Mouse (Mus musculus) NIH3T3 (cell line): ENCODE results near the gene Kank1.

Source experiments
- DNase-seq: peaks from one replicate; pipeline ENCODE4 v3.0.0-alpha.2; 2012; ENCODE audit warnings: low read depth

The Kank1 gene

GRCm38 (mm10) chr19:25311626-25312025 is 74.9 kb downstream of the Kank1 start:
- DNase-seq, result no peak

GRCm38 (mm10) chr19:25315458-25315889 is 78.7 kb downstream of the Kank1 start:
- DNase-seq, result no peak

DNA sequence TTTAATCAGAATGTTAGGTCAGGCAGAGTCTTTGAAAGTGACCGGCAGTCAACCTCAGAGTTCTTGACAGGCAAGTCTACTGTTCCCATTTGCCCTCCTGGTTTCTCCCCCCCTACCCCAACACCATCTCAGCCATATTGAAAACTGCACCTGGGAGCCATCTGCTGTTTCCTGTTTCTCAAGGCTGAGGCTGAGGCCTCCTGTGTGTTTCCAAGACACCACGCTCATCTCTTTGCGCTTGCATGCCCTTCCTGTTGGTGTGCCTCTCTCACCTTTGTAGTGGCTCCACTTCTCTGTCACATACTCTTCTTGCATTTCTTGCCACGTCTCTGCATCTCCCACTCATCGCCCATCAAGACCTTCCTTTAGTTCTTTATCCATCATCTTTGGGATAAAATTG is 79.2 kb downstream of the Kank1 start:
- no peak for DNase-seq

GRCm38 (mm10) chr19:25324265-25324664 is 87.5 kb downstream of the Kank1 start:
- no peak for DNase-seq

DNA sequence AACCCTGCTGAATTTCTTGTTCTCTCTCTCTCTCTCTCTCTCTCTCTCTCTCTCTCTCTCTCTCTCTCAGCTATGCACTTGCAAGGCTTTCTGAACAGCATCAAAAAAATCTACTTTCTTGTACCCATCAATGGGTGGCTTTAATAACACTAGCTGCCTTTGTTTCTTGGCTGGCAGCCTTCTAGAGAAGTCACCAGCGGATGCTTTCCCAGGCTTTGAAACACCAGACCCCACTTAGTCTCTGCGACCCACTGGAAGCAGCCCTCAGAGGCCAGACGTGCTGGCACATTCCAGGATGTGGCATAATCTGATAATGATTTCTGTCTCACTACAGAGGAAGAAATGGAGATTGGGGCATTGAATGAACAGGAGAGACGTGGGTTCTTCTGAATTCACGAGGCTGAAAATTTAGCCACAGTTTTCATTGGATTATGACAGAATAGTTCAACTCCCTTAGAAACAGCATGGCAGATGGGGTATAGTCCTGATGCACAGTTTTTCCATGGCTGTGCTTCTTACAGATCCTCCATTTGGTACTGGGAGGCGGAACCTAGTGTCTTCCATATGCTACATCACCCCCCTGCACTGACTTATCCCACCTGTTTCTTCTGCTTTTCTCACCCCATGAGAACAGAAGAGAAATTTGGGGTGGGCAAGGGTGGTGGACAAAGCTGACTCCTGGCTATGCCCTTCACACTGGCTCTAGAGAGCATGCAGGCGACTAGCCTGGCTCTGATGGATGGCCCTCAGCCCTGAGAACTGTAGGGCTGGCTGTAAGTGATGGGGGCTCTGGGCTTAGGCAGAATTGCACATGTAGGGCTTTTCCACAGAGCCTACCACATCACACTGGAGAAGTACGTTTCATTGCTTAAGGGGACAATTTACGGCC is 88.6 kb downstream of the Kank1 start:
- DNase-seq, result no peak

DNA sequence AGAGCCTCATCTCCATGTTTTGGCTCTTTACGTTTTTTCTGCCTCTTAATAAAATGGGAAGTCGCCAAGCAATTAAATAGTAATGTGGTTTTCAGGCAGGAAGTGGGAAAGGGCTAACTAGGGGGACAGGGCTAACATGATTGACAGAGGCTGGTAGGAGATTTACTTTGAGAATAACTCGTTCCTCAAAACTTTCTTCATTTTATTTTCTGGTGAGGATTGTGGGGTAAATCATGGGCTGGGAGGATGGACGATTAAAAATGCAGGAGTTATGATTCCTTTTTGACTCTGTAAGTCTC is 89.2 kb downstream of the Kank1 start:
- DNase-seq, result no peak

- DNase-seq, result no peak
These were observed 90.9 kb downstream of the Kank1 start for GRCm38 (mm10) chr19:25327633-25328032.

GRCm38 (mm10) chr19:25334360-25334759 is 97.6 kb downstream of the Kank1 start:
- DNase-seq, result peak; percentile 89

- DNase-seq, result no peak
These were observed 100.0 kb downstream of the Kank1 start for GRCm38 (mm10) chr19:25336731-25337130.

- DNase-seq, result peak; percentile 88
These were observed 104.2 kb downstream of the Kank1 start for GRCm38 (mm10) chr19:25340630-25341620.

DNA sequence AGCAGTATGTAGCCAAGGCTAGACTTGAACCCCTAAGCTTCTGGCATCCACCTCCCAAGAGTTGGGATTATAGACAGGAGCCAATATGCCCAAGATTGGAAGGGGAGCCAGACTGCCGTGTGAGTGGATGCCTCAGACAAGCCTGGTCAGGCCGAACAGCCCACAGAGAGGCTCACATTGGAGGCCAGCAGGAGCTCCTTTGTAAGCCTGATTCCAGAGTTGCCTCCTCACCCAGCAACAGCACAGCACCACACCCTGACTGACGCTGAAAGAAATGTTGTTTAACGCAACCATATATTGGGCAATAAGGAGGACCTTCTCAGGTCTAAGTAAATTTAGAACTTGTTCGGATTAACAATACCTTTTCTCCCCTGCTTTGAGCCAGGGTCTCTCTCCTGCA is 105.3 kb downstream of the Kank1 start:
- no peak for DNase-seq

DNA sequence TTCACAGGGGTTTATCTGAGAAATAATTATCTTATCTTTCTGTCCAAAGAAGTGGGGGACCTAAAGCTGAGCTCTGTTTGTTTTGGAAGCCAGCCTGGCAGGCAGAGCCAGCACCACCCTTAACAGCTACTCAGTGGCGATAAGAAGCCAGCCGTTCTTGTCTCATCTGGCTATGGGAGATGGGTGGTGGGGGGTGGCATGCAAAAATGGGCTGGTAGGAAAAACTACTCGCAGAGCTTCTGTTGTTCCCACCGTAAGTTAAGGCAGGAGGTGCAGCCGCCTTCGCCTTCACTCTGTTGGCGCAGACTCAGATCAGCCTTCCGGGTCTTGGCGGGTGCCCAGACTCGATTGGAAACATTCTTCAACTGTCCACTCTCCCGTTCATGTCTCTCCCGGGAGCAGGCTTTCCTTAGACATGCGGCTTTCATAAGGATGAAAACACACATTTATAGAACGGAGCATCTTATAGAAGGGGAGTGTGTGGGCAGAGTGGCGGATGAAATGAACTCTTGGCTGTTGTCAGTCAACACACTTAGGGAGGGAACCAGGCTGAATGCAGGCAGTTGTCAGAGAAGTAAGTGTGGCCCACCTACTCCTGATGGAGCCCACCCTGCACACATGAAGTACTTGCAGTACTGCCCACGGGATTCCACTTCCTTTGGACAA is 107.0 kb downstream of the Kank1 start:
- DNase-seq, result peak; percentile 34

DNA sequence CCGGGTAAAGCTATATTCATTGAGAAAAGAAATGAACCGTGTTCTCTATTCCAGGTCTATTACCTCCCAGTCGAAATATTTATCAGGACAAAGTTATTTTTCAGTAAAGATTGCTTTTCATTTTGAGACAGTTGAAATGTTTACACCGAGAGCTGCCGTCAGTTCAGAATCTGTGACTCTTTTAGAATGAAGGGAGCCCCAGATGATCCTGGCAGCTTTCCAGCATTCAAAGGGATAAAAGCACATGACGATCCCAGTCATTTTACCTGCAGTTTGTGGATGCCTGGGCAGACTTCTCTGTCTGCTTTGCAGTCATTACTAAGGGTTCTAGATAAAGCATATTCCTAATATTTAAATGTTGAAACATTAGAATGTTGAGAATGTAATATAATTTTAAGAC is 107.6 kb downstream of the Kank1 start:
- DNase-seq, result peak; percentile 15

- DNase-seq, result no peak
These were observed 109.2 kb downstream of the Kank1 start for GRCm38 (mm10) chr19:25345972-25346371.

GRCm38 (mm10) chr19:25347515-25347914 is 110.7 kb downstream of the Kank1 start:
- peak; percentile 31 for DNase-seq

GRCm38 (mm10) chr19:25351257-25351955 is 114.6 kb downstream of the Kank1 start:
- no peak for DNase-seq

- DNase-seq, result no peak
These were observed 120.3 kb downstream of the Kank1 start for GRCm38 (mm10) chr19:25357094-25357493.

DNA sequence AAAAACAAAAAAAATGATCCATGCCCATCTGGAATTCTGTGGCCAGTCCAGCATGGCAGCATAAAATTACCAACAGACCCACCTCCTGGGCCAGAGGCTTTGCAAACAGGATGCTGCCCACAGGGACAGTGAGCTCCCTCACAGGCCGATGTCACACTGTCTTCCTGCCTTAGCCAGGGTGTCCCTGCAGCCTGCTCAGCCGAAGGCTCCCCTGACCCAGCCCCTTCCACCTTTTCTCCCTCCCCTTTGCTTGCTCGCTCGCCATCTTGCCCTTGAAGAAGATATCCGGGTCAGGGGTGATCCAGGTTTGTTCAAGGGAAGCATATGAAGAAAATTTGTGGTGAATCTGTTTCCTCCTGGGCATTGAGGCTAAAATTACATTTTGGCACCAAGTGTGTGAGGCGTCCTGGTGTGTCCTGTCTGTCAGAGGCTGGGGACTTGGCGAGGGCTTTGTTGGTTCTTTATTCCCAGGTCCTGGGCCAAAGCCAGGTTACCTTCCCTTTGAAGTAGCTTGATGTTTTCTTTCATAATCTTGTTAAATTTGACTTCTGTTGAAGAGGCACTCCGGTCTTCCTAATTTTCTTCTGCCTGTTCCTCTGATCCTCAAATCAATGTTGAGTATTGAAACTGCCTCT is 121.8 kb downstream of the Kank1 start:
- DNase-seq, result no peak

- DNase-seq, result no peak
These were observed 123.8 kb downstream of the Kank1 start for GRCm38 (mm10) chr19:25360571-25361029.

- DNase-seq, result no peak
These were observed 125.2 kb downstream of the Kank1 start for GRCm38 (mm10) chr19:25361956-25362355.

DNA sequence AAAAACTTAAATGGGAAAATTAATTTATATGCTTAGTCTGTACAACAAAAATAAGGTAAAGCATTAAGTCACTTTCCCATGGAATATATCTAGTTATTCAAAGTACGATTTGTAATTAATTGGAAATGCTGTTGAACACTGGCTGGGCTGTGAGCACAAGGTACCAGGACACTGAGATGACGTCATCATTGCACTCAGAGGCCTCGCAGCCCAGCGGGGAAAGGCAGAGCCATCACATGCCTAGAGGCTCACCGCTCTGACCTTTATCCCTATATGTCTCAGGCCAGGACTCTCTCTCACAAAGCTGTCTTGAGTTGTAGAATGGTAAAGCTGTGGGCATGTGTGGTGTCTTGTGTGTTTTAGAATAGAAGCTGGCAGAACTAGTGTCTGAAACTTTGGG is 128.9 kb downstream of the Kank1 start:
- no peak for DNase-seq
